Mouse (Mus musculus): ENCODE results near the gene Pclaf. TPM values are rescaled to one million over a fixed set of nuclear protein-coding genes. Genes with fewer than 3 reads are reported as not detected.

The Pclaf gene
- polyA plus RNA-seq, 1 experiment from 2014 or later, result 198 TPM

- Histone ChIP-seq H3K9me3 (ENCODE audit: control insufficient read depth, low read length) (no peaks in the 10 kb centered on the region), H3K9ac (ENCODE audit: low read length) (no peak overlapping the region), H3K27ac (ENCODE audit: low read depth, low read length) (no peak overlapping the region), H3K4me3 (ENCODE audit: low read depth, low read length) (no peak overlapping the region), H3K27me3 (ENCODE audit: control insufficient read depth, insufficient read depth, low read length) (no peaks in the 10 kb centered on the region), H3K36me3 (ENCODE audit: control insufficient read depth, insufficient read depth, low read length) (no peaks in the 10 kb centered on the region), H3K4me1 (ENCODE audit: control insufficient read depth, insufficient read depth, low read length) (no peaks in the 10 kb centered on the region), H3K4me2 (no peak overlapping the region)
- 90% methylated on average over 2 of the region's 2 CpGs for WGBS
- ATAC-seq (ENCODE audit: low FRiP score) (no peak), DNase-seq (ENCODE audit: low spot score, missing footprints) (no peak)
These were observed 47.5 kb downstream of the Pclaf start for GRCm38 (mm10) chr9:65937566-65937965.

- H3K4me2 ChIP-seq, result no peak overlapping the region
- no peak overlapping the region for H3K4me3 ChIP-seq (ENCODE audit: low read depth, low read length)
- no peak overlapping the region for H3K27ac ChIP-seq (ENCODE audit: low read depth, low read length)
- H3K4me1 ChIP-seq (ENCODE audit: control insufficient read depth, insufficient read depth, low read length), result no peaks in the 10 kb centered on the region
- no peaks in the 10 kb centered on the region for H3K27me3 ChIP-seq (ENCODE audit: control insufficient read depth, insufficient read depth, low read length)
- H3K9me3 ChIP-seq (ENCODE audit: control insufficient read depth, low read length), result no peaks in the 10 kb centered on the region
- no peak for DNase-seq (ENCODE audit: low spot score, missing footprints)
- 87% methylated on average over 3 of the region's 3 CpGs for WGBS
- H3K36me3 ChIP-seq (ENCODE audit: control insufficient read depth, insufficient read depth, low read length), result no peaks in the 10 kb centered on the region
- ATAC-seq (ENCODE audit: low FRiP score), result no peak
- no peak overlapping the region for H3K9ac ChIP-seq (ENCODE audit: low read length)
These were observed 61.1 kb downstream of the Pclaf start for GRCm38 (mm10) chr9:65951082-65951587.

Other genes with a start within 250 kb of the Pclaf start
- gene Oaz2, start 222.2 kb upstream of the Pclaf start, polyA plus RNA-seq (2014; fragmentation: Nextera tagmentation; extraction: Ambion mirVana), result 199 and 215 TPM in 2 replicates
- gene Zfp609, start 62.7 kb upstream of the Pclaf start, polyA plus RNA-seq (2014; fragmentation: Nextera tagmentation; extraction: Ambion mirVana), result 7.4 and 7.6 TPM in 2 replicates
- 33.7 and 37.2 TPM in 2 replicates for gene Trip4, start 18.6 kb downstream of the Pclaf start, polyA plus RNA-seq (2014; fragmentation: Nextera tagmentation; extraction: Ambion mirVana)
- gene Csnk1g1, start 18.7 kb downstream of the Pclaf start, polyA plus RNA-seq (2014; fragmentation: Nextera tagmentation; extraction: Ambion mirVana), result 18.4 and 19.6 TPM in 2 replicates
- 490 and 501 TPM in 2 replicates for gene Ppib, start 170.0 kb downstream of the Pclaf start, polyA plus RNA-seq (2014; fragmentation: Nextera tagmentation; extraction: Ambion mirVana)
- 1.8 and 2.2 TPM in 2 replicates for gene Snx22, start 179.5 kb downstream of the Pclaf start, polyA plus RNA-seq (2014; fragmentation: Nextera tagmentation; extraction: Ambion mirVana)
- gene Snx1, start 236.3 kb downstream of the Pclaf start, polyA plus RNA-seq (2014; fragmentation: Nextera tagmentation; extraction: Ambion mirVana), result 147 and 150 TPM in 2 replicates
- 156 and 171 TPM in 2 replicates for gene Ciao2a, start 236.4 kb downstream of the Pclaf start, polyA plus RNA-seq (2014; fragmentation: Nextera tagmentation; extraction: Ambion mirVana)